Mouse (Mus musculus): ENCODE data around the gene Zfr.
A peak's percentile ranks its signal among the peaks of the same experiment; 100 is the strongest.
"Not testable (repeated sequence)": the region's sequence is repeated elsewhere in the genome, so short reads cannot be mapped to it uniquely, and the experiment has no call there.

Zfr gene

DNA sequence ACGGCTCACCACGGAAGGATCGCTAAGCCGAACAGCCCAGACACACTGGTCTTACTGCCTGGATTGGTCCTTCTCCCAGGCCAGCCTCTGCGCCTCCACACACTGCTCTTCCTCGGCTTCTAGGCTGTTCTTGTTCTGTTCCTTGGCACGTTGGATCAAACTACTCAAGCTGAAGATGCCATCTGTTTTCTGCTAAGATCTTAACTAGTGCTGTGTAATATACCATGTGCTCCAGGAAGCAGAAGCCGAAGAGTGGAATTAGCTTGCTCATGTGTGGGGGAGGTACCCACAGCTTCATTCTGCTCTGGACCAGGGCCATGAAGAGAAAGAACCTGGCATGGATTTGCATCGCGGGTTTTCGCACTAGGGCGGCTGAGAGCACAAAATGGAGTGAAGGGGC, 11.2 kb upstream of the Zfr start:
- no peak for DNase-seq (ENCODE audit: low spot score)

DNA sequence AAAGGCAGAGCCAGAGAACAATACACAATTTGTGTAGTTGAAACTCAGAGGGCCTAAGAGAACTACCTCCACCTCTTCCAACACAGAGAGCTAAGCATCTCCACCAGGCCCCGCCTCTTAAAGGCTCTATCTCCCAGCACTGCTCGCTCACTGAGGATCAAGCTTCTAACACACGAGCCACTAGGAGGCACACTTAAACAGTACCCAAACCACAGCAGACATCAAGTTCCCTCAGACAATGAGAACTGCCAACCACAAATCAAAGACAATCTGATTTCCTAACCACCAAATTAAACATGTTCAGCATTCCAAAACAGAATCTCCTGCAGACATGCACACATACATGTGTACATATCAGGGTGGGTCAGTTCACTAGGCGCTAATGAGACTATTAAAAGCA, 9.4 kb upstream of the Zfr start:
- no peak for DNase-seq (ENCODE audit: low spot score)

- DNase-seq (ENCODE audit: low spot score): not testable (repeated sequence)
These were observed 8.7 kb upstream of the Zfr start for GRCm38 (mm10) chr15:12108922-12109321.

DNA sequence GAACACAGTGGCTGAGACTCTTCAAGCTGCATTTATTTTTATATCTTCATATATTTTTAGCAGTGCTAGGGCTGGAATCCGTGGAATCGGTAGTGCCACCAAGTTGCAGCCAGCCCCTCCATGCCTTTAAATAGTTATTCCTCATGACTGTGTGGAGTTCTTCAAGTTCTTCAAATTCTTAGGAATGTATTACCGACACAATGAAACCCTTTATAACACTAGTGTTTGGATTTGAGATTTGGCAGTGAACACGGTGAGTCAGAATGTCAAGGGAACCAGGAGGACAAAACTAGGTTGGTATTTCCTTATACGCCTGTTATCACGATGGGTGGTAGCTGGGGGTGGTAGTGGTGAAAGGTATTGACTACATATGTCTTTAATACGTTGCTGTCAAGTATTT, 6.4 kb upstream of the Zfr start:
- no peak for DNase-seq (ENCODE audit: low spot score)

- no peak for DNase-seq (ENCODE audit: low spot score)
These were observed 4.2 kb upstream of the Zfr start for GRCm38 (mm10) chr15:12113411-12113810.

DNA sequence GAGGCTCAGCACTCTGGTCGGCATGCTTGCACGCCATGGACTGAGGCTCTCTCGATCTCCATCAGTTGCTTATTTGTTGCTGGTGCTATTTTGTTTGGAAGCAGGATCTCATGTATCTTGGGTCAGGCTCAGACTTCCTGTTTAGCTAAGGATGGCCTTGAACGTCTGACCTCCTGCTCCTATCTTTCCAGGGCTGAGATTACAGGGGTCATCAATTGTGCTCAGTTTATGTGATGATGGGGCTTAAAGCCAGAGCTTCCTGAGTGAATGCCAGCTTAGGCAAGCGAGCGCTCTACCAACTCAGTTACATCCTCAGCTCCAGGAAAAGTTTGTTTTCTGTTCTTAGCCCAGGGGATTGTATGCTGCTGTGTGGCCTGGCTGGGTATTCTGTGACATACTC, 3.1 kb upstream of the Zfr start:
- no peak for DNase-seq (ENCODE audit: low spot score)

DNA sequence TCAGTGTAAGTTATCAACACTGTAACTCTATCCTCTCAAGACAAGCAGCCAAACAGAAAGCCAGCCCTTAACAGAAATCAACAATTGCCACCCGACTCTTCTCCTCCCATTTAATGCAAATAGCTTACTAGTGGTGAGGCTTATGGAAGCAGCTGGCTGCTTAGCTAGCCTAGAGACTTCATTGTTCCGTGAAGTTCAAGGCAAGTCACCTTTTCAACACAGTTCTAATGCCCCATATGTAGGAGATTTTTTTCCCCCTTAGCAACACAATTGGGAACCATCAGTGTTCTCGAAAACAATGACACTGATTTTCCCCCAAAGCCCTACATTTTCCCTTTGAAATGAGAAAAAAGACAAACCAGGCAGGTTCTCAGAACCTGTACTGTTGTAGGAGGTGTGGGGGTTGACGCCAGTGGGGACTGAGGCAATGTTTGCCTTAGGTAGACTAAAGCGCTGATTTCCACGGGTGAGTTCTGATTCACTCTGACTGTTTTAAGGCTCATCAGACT, 1.9 kb upstream of the Zfr start:
- DNase-seq (ENCODE audit: low spot score): no peak

GRCm38 (mm10) chr15:12118093-12118431, 431 bp downstream of the Zfr start:
- no peak for DNase-seq (ENCODE audit: low spot score)

- DNase-seq (ENCODE audit: low spot score): peak; percentile 73
These were observed 949 bp downstream of the Zfr start for GRCm38 (mm10) chr15:12118432-12119128.

DNA sequence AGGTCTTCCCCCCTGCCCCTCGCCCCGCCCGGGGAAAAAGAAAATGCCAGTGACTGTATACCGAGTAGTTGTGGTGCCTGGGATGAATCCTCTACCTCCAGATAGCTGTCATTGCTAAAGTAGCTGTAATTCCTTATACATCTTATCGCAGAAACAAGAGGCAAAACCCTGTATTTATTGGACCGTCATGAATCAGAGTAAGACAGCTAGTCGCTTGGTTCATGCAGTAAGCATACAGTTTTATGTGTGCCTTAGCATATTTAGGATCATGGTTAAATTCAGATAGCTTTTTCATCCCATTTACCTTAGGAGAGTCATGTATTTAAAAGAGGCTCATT, 1.5 kb downstream of the Zfr start:
- DNase-seq (ENCODE audit: low spot score): no peak

- DNase-seq (ENCODE audit: low spot score): no peak
These were observed 7.3 kb downstream of the Zfr start for GRCm38 (mm10) chr15:12124913-12125312.

GRCm38 (mm10) chr15:12130871-12131270, 13.2 kb downstream of the Zfr start:
- not testable (repeated sequence) for DNase-seq (ENCODE audit: low spot score)

DNA sequence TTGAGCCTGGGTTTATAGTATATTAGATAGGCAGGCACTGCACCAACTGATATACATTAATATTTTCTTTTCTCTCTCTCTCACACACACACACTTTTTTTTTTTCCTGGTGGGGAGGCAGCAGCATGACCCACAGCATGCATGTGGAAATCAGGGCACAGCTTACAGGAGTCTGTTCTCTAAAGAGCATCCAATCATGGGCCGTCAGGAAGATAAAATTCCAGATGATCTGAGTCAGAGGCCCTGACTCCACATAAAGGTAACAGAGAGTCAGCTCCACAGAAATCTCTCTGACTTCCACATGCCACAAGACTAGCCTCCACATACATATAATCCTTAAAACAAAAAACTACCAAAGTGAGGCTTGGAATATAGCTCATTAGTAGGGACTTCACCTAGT, 16.9 kb downstream of the Zfr start:
- DNase-seq (ENCODE audit: low spot score): no peak

GRCm38 (mm10) chr15:12135368-12135767, 17.7 kb downstream of the Zfr start:
- DNase-seq (ENCODE audit: low spot score): no peak

- no peak for DNase-seq (ENCODE audit: low spot score)
These were observed 18.7 kb downstream of the Zfr start for GRCm38 (mm10) chr15:12136371-12136770.

GRCm38 (mm10) chr15:12140985-12141729, 23.5 kb downstream of the Zfr start:
- DNase-seq (ENCODE audit: low spot score): no peak

DNA sequence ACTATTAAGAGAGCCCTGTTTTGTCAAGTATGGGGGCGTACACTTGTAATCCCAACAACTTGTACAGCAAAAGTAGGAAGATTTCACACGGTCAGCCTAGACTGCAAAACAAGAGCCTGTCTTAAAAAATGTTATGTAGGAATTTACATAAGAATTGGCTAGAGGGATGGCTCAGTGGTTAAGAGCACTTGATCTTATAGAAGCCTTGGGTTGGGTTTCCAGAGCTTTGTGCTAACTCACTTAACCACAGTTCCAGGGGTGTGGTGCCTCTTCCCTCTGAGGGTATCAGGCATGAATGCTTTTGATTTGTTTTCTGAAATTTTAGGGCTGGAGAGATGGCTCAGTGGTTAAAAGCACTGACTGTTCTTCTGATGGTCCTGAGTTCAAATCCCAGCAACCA, 29.8 kb downstream of the Zfr start:
- DNase-seq (ENCODE audit: low spot score): no peak

GRCm38 (mm10) chr15:12149501-12149900, 31.9 kb downstream of the Zfr start:
- no peak for DNase-seq (ENCODE audit: low spot score)

GRCm38 (mm10) chr15:12153747-12154146, 36.1 kb downstream of the Zfr start:
- no peak for DNase-seq (ENCODE audit: low spot score)

DNA sequence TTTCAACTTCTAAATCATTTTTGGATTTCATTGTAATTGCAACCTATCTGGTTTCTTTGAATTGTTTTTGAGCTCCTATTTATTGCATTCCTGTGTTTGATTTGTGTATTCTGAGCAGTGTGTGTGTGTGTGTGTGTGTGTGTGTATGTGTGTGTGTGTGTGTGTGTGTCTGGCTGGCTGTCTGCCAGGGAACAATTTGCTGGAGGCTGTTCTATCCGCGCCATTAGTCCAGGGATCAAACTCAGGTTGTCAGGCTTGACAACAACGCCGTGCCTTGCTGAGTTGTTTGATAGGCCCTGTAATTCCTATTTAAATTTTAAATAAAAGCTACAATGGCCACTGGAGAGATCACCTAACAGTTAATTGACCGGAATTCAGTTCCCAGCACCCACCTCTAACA, 60.5 kb downstream of the Zfr start:
- DNase-seq (ENCODE audit: low spot score): no peak

DNA sequence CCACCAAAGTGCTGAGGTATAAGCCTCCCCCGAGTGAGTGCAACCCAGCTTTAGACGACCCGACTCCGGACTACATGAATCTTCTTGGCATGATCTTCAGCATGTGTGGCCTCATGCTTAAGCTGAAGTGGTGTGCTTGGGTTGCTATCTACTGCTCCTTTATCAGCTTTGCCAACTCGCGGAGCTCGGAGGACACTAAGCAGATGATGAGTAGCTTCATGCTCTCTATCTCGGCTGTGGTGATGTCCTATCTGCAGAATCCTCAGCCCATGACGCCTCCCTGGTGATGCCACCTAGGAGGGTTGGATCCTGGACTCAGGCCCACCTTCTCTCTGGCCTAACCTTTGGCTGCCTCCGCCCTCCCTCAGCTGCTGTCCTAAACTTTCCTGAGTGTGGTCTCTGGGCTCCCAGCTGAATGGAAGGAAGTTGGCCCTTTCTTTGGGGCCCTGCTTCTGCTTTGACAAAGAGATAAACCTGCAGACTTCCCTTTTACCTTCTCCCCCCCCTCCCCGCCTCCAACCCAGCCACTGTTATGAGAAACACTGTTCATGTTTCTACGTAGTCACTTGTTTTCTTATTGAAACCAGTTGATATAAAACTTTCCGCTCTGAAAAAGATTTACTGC, 63.7 kb downstream of the Zfr start:
- DNase-seq (ENCODE audit: low spot score): not testable (repeated sequence)

GRCm38 (mm10) chr15:12193880-12194816, 76.5 kb downstream of the Zfr start:
- DNase-seq (ENCODE audit: low spot score): no peak
